Mouse (Mus musculus) E14TG2a.4 (cell line): ENCODE measurements around the gene Khnyn.

Experiments
- CTCF ChIP-seq: conservative IDR thresholded peaks from 2 replicates; pipeline ENCODE4 v1.5.1; 2014; ENCODE audit warnings: low read length
- NANOG ChIP-seq: IDR thresholded peaks from 2 replicates; pipeline ENCODE4 v1.6.1; 2014; ENCODE audit warnings: borderline replicate concordance, low read length, mixed read lengths
- POU5F1 ChIP-seq: IDR thresholded peaks from 2 replicates; pipeline ENCODE4 v1.6.1; 2014; ENCODE audit warnings: low read length, borderline replicate concordance

- TF ChIP-seq CTCF (no peak), POU5F1 (no peak), NANOG (no peak)
Measured at GRCm38 (mm10) chr14:55883663-55884062, 1.1 kb upstream of the Khnyn start.
